Mouse (Mus musculus): ENCODE measurements around the gene Rasal2.

The Rasal2 gene

DNA sequence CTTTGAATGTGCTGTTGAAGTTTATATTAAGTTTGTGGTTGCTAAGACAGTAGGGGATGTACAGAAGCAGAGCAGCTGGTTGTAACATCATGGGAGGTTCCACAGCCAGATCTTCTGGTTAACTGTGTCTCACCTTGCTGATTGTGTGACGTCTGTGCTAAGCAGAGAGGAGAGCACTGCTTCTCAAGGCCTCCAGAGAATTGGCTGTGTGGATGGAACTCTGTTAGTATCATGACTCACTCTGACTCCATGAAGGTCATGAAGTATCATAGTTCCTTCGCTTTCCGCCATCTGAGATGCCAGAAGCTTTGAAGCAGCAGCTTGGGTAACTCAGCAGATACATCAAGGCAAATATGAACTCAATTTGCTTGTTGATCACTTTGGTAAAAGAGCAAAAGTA is 144.5 kb downstream of the Rasal2 start:
- no peak for TF ChIP-seq NANOG (IDR thresholded peaks at IDR 0.05; ENCODE audit: borderline replicate concordance, low read length)
- no peak for TF ChIP-seq CTCF (conservative IDR thresholded peaks at IDR 0.05; ENCODE audit: low read length)
- TF ChIP-seq POU5F1 (IDR thresholded peaks at IDR 0.05; ENCODE audit: borderline replicate concordance, low read length), result no peak
- Histone ChIP-seq H3K4me3 (replicated peaks; ENCODE audit: low read length) (no peak overlapping the region), H3K36me3 (ENCODE audit: insufficient read depth, low read length) (no peaks in the 10 kb centered on the region), H3K27me3 (ENCODE audit: insufficient read depth, low read length) (no peaks in the 10 kb centered on the region), H3K9me3 (ENCODE audit: low read length) (no peaks in the 10 kb centered on the region), H3K4me1 (replicated peaks; ENCODE audit: low read depth, low read length) (no peaks in the 10 kb centered on the region)

GRCm38 (mm10) chr1:157256562-157256961 is 155.8 kb downstream of the Rasal2 start:
- Histone ChIP-seq H3K4me1 (replicated peaks; ENCODE audit: low read depth, low read length) (peaks cover 7% of the 10 kb centered on the region; the same call in 1 of the 2 replicates), H3K9me3 (ENCODE audit: low read length) (peaks cover under 1% of the 10 kb centered on the region; the same call in 1 of the 2 replicates), H3K36me3 (ENCODE audit: insufficient read depth, low read length) (no peaks in the 10 kb centered on the region), H3K4me3 (replicated peaks; ENCODE audit: low read length) (no peak overlapping the region), H3K27me3 (ENCODE audit: insufficient read depth, low read length) (no peaks in the 10 kb centered on the region)
- TF ChIP-seq NANOG (IDR thresholded peaks at IDR 0.05; ENCODE audit: borderline replicate concordance, low read length) (no peak), POU5F1 (IDR thresholded peaks at IDR 0.05; ENCODE audit: borderline replicate concordance, low read length) (no peak), CTCF (conservative IDR thresholded peaks at IDR 0.05; ENCODE audit: low read length) (no peak)

- Histone ChIP-seq H3K4me1 (replicated peaks; ENCODE audit: low read depth, low read length) (peaks cover 7% of the 10 kb centered on the region; the same call in 1 of the 2 replicates), H3K27me3 (ENCODE audit: insufficient read depth, low read length) (no peaks in the 10 kb centered on the region), H3K9me3 (ENCODE audit: low read length) (peaks cover 8% of the 10 kb centered on the region), H3K4me3 (replicated peaks; ENCODE audit: low read length) (no peak overlapping the region), H3K36me3 (ENCODE audit: insufficient read depth, low read length) (no peaks in the 10 kb centered on the region)
- TF ChIP-seq POU5F1 (IDR thresholded peaks at IDR 0.05; ENCODE audit: borderline replicate concordance, low read length), result no peak
- no peak for TF ChIP-seq CTCF (conservative IDR thresholded peaks at IDR 0.05; ENCODE audit: low read length)
- TF ChIP-seq NANOG (IDR thresholded peaks at IDR 0.05; ENCODE audit: borderline replicate concordance, low read length), result no peak
Measured at GRCm38 (mm10) chr1:157255776-157256175, 156.6 kb downstream of the Rasal2 start.

GRCm38 (mm10) chr1:157253600-157254490 is 158.6 kb downstream of the Rasal2 start:
- H3K36me3 ChIP-seq (ENCODE audit: insufficient read depth, low read length), result no peaks in the 10 kb centered on the region
- TF ChIP-seq POU5F1 (IDR thresholded peaks at IDR 0.05; ENCODE audit: borderline replicate concordance, low read length) (no peak), NANOG (IDR thresholded peaks at IDR 0.05; ENCODE audit: borderline replicate concordance, low read length) (no peak), CTCF (conservative IDR thresholded peaks at IDR 0.05; ENCODE audit: low read length) (no peak)
- peaks cover 7% of the 10 kb centered on the region; the same call in 1 of the 2 replicates for H3K4me1 ChIP-seq (replicated peaks; ENCODE audit: low read depth, low read length)
- H3K4me3 ChIP-seq (replicated peaks; ENCODE audit: low read length), result no peak overlapping the region
- H3K9me3 ChIP-seq (ENCODE audit: low read length), result peaks cover 8% of the 10 kb centered on the region
- H3K27me3 ChIP-seq (ENCODE audit: insufficient read depth, low read length), result no peaks in the 10 kb centered on the region

- TF ChIP-seq NANOG (IDR thresholded peaks at IDR 0.05; ENCODE audit: borderline replicate concordance, low read length) (no peak), CTCF (conservative IDR thresholded peaks at IDR 0.05; ENCODE audit: low read length) (no peak), POU5F1 (IDR thresholded peaks at IDR 0.05; ENCODE audit: borderline replicate concordance, low read length) (no peak)
- H3K4me3 ChIP-seq (replicated peaks; ENCODE audit: low read length), result no peak overlapping the region
- peaks cover 8% of the 10 kb centered on the region for H3K9me3 ChIP-seq (ENCODE audit: low read length)
- no peaks in the 10 kb centered on the region for H3K36me3 ChIP-seq (ENCODE audit: insufficient read depth, low read length)
- H3K4me1 ChIP-seq (replicated peaks; ENCODE audit: low read depth, low read length), result no peaks in the 10 kb centered on the region
- H3K27me3 ChIP-seq (ENCODE audit: insufficient read depth, low read length), result no peaks in the 10 kb centered on the region
Measured at GRCm38 (mm10) chr1:157248112-157248511, 164.3 kb downstream of the Rasal2 start.

DNA sequence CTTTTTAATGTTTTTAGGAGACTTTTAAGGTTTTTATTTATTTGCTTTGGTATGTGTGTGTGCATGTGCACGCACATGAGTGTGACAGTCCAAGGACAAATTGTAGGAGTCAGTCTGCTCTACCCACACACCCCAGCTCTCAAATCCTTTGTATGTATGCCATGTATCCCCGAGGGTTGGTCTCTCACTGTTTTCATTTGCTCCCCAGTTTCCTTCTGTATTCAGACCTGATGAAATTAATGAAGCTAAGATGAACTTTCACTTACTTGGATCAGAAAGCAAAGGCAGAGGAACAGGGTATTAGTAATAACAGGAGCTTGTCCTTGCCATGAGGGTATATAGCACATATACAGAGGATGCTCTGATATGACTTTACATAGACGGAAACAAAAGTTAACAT is 165.1 kb downstream of the Rasal2 start:
- TF ChIP-seq CTCF (conservative IDR thresholded peaks at IDR 0.05; ENCODE audit: low read length) (no peak), POU5F1 (IDR thresholded peaks at IDR 0.05; ENCODE audit: borderline replicate concordance, low read length) (no peak), NANOG (IDR thresholded peaks at IDR 0.05; ENCODE audit: borderline replicate concordance, low read length) (no peak)
- no peak overlapping the region for H3K4me3 ChIP-seq (replicated peaks; ENCODE audit: low read length)
- peaks cover 8% of the 10 kb centered on the region for H3K9me3 ChIP-seq (ENCODE audit: low read length)
- H3K4me1 ChIP-seq (replicated peaks; ENCODE audit: low read depth, low read length), result no peaks in the 10 kb centered on the region
- H3K27me3 ChIP-seq (ENCODE audit: insufficient read depth, low read length), result no peaks in the 10 kb centered on the region
- H3K36me3 ChIP-seq (ENCODE audit: insufficient read depth, low read length), result no peaks in the 10 kb centered on the region

GRCm38 (mm10) chr1:157246779-157247178 is 165.6 kb downstream of the Rasal2 start:
- Histone ChIP-seq H3K4me3 (replicated peaks; ENCODE audit: low read length) (no peak overlapping the region), H3K9me3 (ENCODE audit: low read length) (peaks cover 8% of the 10 kb centered on the region), H3K4me1 (replicated peaks; ENCODE audit: low read depth, low read length) (no peaks in the 10 kb centered on the region), H3K36me3 (ENCODE audit: insufficient read depth, low read length) (no peaks in the 10 kb centered on the region), H3K27me3 (ENCODE audit: insufficient read depth, low read length) (no peaks in the 10 kb centered on the region)
- TF ChIP-seq CTCF (conservative IDR thresholded peaks at IDR 0.05; ENCODE audit: low read length) (no peak), POU5F1 (IDR thresholded peaks at IDR 0.05; ENCODE audit: borderline replicate concordance, low read length) (no peak)

DNA sequence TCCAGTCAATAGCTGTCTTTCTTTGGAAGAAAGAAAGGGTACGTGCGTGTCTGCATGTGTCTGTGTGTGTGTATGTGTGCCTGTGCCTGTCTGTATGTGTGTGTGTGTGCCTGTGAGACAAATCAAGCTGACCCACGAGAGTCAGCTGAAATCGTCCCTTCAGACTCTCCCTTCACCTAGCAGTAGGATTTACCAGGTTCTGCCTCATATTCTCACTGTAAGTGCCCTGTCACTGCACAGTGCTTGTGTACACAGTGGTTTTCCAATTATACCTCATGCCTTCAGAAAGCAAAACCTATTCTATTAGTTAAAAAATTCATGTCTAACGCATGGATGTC is 168.0 kb downstream of the Rasal2 start:
- H3K27me3 ChIP-seq (ENCODE audit: insufficient read depth, low read length), result no peaks in the 10 kb centered on the region
- H3K9me3 ChIP-seq (ENCODE audit: low read length), result no peaks in the 10 kb centered on the region
- H3K4me1 ChIP-seq (replicated peaks; ENCODE audit: low read depth, low read length), result no peaks in the 10 kb centered on the region
- H3K36me3 ChIP-seq (ENCODE audit: insufficient read depth, low read length), result no peaks in the 10 kb centered on the region
- TF ChIP-seq NANOG (IDR thresholded peaks at IDR 0.05; ENCODE audit: borderline replicate concordance, low read length), result no peak
- TF ChIP-seq POU5F1 (IDR thresholded peaks at IDR 0.05; ENCODE audit: borderline replicate concordance, low read length), result no peak
- no peak overlapping the region for H3K4me3 ChIP-seq (replicated peaks; ENCODE audit: low read length)

Data from E14TG2a.4 (cell line).